Mouse (Mus musculus) urinary bladder, postnatal 0 days (tissue): ENCODE results near the gene Hmg20a. TPM values are rescaled to one million over a fixed set of nuclear protein-coding genes. Genes with fewer than 3 reads are reported as not detected.

Source experiments
- polyA plus RNA-seq: library from polyadenylated mRNA; unstranded; fragments of >200 nt; fragmentation: Nextera tagmentation; extraction: Ambion mirVana; gene quantifications from 2 replicates; pipeline ENCODE4 v1.2.1, GENCODE M21; 2015

Gene Hmg20a
- polyA plus RNA-seq: 21.3 and 21.5 TPM in 2 replicates

DNA sequence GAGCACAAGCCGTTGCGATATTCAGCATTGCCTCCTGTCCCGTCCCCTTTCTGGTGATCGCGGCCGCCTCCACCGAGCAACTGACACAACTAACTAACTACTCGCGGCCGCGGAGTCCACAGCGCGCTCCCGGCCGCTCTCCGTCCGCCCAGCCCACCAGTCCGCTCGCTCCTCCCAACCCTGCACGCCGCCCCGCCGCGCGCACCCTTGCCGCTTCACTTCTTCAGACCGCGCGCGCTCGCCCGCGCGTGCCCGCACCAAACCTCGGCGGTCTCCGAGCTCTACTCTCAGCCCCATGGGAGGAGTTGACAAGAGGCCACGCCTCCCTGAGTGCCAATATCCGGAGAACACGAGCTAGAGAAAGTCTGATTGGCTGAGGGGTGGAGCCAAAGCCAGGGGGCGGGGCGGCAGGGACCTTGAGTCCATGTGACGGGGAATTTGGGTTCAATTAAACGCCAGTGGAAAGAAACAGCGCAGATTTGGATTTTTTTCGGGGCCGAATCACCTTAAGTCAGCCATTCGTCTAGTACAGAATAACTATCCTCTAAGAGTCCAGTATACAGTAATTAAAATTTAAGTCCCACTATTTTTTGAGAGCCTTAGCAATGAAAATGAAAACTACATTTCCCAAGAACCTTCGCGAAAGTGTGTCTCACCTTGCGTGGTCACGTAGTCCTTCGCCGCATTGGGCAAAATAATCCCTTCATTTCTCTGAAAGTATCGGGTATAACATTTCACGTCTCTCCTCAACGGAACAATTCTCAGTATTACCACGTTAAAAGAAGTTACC lies at the start of gene Hmg20a, which contains the start of gene Peak1:
Gene Hmg20a, plus strand, starts transcription at position 662 of the 790 bp plus-strand sequence.
Gene Peak1, minus strand, starts transcription at position 120 of the 790 bp plus-strand sequence.

Other genes with a start within 250 kb of the Hmg20a start
- 8.6 and 9.5 TPM in 2 replicates for gene Peak1, start 542 bp upstream of the Hmg20a start, polyA plus RNA-seq